Comparison of ENCODE assay signal across 9 mouse cellular contexts in genomic region chr6:8473498-8473897, GRCm38 (mm10). TPM values are rescaled to one million over a fixed set of nuclear protein-coding genes. Genes with fewer than 3 reads are reported as not detected.
A peak's percentile ranks its signal among the peaks of the same experiment; 100 is the strongest.
DNase-seq lines count a peak whose midpoint lies in the region; ATAC-seq and TF ChIP-seq lines count a peak whose summit lies in the region.
"Had no signal": no experiment of that assay in that cellular context is flagged by ENCODE, and none has a peak within 500 bp of the region (broad histone marks: within the 10 kb centered on the region; RNA-seq: fewer than 3 reads in every experiment).

No protein-coding gene starts in this region.

- H3K4me2 ChIP-seq in midbrain, embryonic 11.5 days: no peak overlapping the region
- H3K4me2 ChIP-seq: embryonic facial prominence, embryonic 12.5 days had no signal

- H3K4me3 ChIP-seq in kidney, adult 2 months (ENCODE audit: insufficient read depth, low read depth, low read length): no peak overlapping the region
- H3K4me3 ChIP-seq in brown adipose tissue, adult 24 weeks (ENCODE audit: insufficient read depth, low read depth, low read length): no peak overlapping the region
- H3K4me3 ChIP-seq in midbrain, embryonic 11.5 days (ENCODE audit: low read depth, low read length): no peak overlapping the region
- H3K4me3 ChIP-seq: embryonic facial prominence, embryonic 12.5 days had no signal

- WGBS in kidney, adult 2 months: 39% methylated on average over 5 of the region's 5 CpGs
- WGBS in midbrain, embryonic 11.5 days: 69% methylated on average over 5 of the region's 5 CpGs

- ATAC-seq in midbrain, embryonic 11.5 days (ENCODE audit: low FRiP score): no peak

- no peak for TF ChIP-seq CTCF in kidney, adult 2 months (conservative IDR thresholded peaks at IDR 0.05; ENCODE audit: insufficient read depth, insufficient read length, low read depth, low read length)

- H3K27ac ChIP-seq in kidney, adult 2 months (ENCODE audit: insufficient read depth, low read depth, low read length): no peak overlapping the region
- H3K27ac ChIP-seq in brown adipose tissue, adult 24 weeks (replicated peaks; ENCODE audit: low read depth, low read length): peak overlapping the region; percentile 58
- no peak overlapping the region for H3K27ac ChIP-seq in midbrain, embryonic 11.5 days (ENCODE audit: low read depth, low read length)
- H3K27ac ChIP-seq: embryonic facial prominence, embryonic 12.5 days had no signal

- TF ChIP-seq POLR2A in kidney, adult 2 months (IDR thresholded peaks at IDR 0.05; ENCODE audit: low read depth, low read length): no peak

- H3K4me1 ChIP-seq in kidney, adult 2 months (ENCODE audit: control insufficient read depth, insufficient read depth, low read length): peaks cover 4% of the 10 kb centered on the region; the same call in 1 of the 2 replicates
- peaks cover 19% of the 10 kb centered on the region for H3K4me1 ChIP-seq in brown adipose tissue, adult 24 weeks (ENCODE audit: control insufficient read depth, insufficient read depth, insufficient read length, low read length)
- H3K4me1 ChIP-seq in midbrain, embryonic 11.5 days (ENCODE audit: control insufficient read depth, insufficient read depth, low read length): no peaks in the 10 kb centered on the region
- H3K4me1 ChIP-seq: embryonic facial prominence, embryonic 12.5 days had no signal

- no peaks in the 10 kb centered on the region for H3K36me3 ChIP-seq in kidney, adult 2 months (ENCODE audit: control insufficient read depth, insufficient read depth, low read length)
- no peaks in the 10 kb centered on the region for H3K36me3 ChIP-seq in midbrain, embryonic 11.5 days (ENCODE audit: control insufficient read depth, insufficient read depth, low read length)
- H3K36me3 ChIP-seq: embryonic facial prominence, embryonic 12.5 days had no signal

- H3K27me3 ChIP-seq in kidney, adult 2 months (replicated peaks; ENCODE audit: control insufficient read depth, insufficient read depth, low read length): no peaks in the 10 kb centered on the region
- H3K27me3 ChIP-seq in midbrain, embryonic 11.5 days (ENCODE audit: control insufficient read depth, insufficient read depth, low read length): no peaks in the 10 kb centered on the region
- H3K27me3 ChIP-seq: embryonic facial prominence, embryonic 12.5 days had no signal

- no peak overlapping the region for H3K9ac ChIP-seq in midbrain, embryonic 11.5 days (ENCODE audit: low read length)
- H3K9ac ChIP-seq: embryonic facial prominence, embryonic 12.5 days had no signal

- DNase-seq in kidney, adult 2 months: peak; percentile 12
- no peak for DNase-seq in kidney, postnatal 25 days
- peak; percentile 91 for DNase-seq in adipocyte (ENCODE audit: low spot score)
- peak; percentile 59 to 75 for DNase-seq in lung, adult 18-20 months
- no peak for DNase-seq in spleen, adult 18-20 months
- no peak for DNase-seq in midbrain, embryonic 11.5 days (ENCODE audit: low spot score, missing footprints)
- DNase-seq in Muller cell, postnatal 12 days (ENCODE audit: inconsistent ontology term): no peak

- H3K9me3 ChIP-seq in midbrain, embryonic 11.5 days (ENCODE audit: control insufficient read depth, low read length): no peaks in the 10 kb centered on the region
- H3K9me3 ChIP-seq: embryonic facial prominence, embryonic 12.5 days had no signal

RNA-seq across cellular contexts. Expression of gene Glcci1, which starts 35.9 kb away (rescaled TPM):
- 3.6 and 4.0 TPM in 2 replicates for polyA plus RNA-seq in kidney, adult 2 months (2012; rRNA removed)
- polyA plus RNA-seq in brown adipose tissue, adult 24 weeks (2012; ENCODE audit: insufficient read depth, insufficient read length, missing spikeins): 2.6 and 5.2 TPM in 2 replicates
- polyA plus RNA-seq in midbrain, embryonic 11.5 days (2014; fragmentation: Nextera tagmentation; extraction: Ambion mirVana): 16.5 and 18.2 TPM in 2 replicates

Comparison
In these comparisons a context has a peak if more than half of its experiments do, and no peak if none do; other contexts are left out.
1. DNase-seq: peak in kidney, adult 2 months (single experiment), adipocyte (single experiment) and lung, adult 18-20 months (2 of 2); none in kidney, postnatal 25 days (0 of 2), spleen, adult 18-20 months (0 of 2), midbrain, embryonic 11.5 days (single experiment) and Muller cell, postnatal 12 days (single experiment).